Mouse (Mus musculus) embryonic fibroblast, embryonic 13.5 days (primary cell): ENCODE data around the gene Heatr5b. TPM values are rescaled to one million over a fixed set of nuclear protein-coding genes. Genes with fewer than 3 reads are reported as not detected.

Source experiments
- H3K27ac ChIP-seq: 2 replicates; pipeline ENCODE4 v1.5.1; 2012; ENCODE audit warnings: low read length, control low read depth, inconsistent platforms; ENCODE audit not compliant: insufficient read depth
- H3K4me1 ChIP-seq: 2 replicates; pipeline ENCODE4 v1.6.1; 2011; ENCODE audit warnings: low read length; ENCODE audit not compliant: control insufficient read depth, insufficient read depth
- H3K4me3 ChIP-seq: 2 replicates; pipeline ENCODE4 v1.5.1; 2011; ENCODE audit warnings: mild to moderate bottlenecking, control low read depth, low read length; ENCODE audit not compliant: insufficient read depth
- CTCF ChIP-seq: IDR thresholded peaks from 2 replicates; pipeline ENCODE4 v1.5.1; 2011; ENCODE audit warnings: mild to moderate bottlenecking, control low read depth, low read length, moderate library complexity, borderline replicate concordance; ENCODE audit not compliant: insufficient read depth
- POLR2A ChIP-seq: IDR thresholded peaks from 2 replicates; pipeline ENCODE4 v1.6.1; 2011; ENCODE audit warnings: low read depth, mild to moderate bottlenecking, control low read depth, low read length, moderate library complexity
- polyA plus RNA-seq: library from polyadenylated mRNA; stranded (reverse); fragments of >200 nt; gene quantifications from 2 replicates; pipeline ENCODE4 v1.2.4, GENCODE M21; 2011; ENCODE audit warnings: low read depth; ENCODE audit not compliant: missing spikeins, insufficient read length

The Heatr5b gene
- polyA plus RNA-seq, 1 experiment = 28.5 TPM

GRCm38 (mm10) chr17:78737096-78737495 lies 98.1 kb downstream of the Heatr5b start, which contains the start of gene Strn:
Strn (minus strand) TSS chr17:78737196.
- H3K4me1 ChIP-seq = peaks cover 6% of the 10 kb centered on the region; the same call in 1 of the 2 replicates
- peak within 1 kb of the TSS; percentile 91 for H3K4me3 ChIP-seq
- H3K27ac ChIP-seq = peak within 1 kb of the TSS; percentile 50
- TF ChIP-seq POLR2A = no peak
- no peak for TF ChIP-seq CTCF

- TF ChIP-seq CTCF (no peak), POLR2A (peak; percentile 88)
- H3K27ac ChIP-seq = peak overlapping the region; percentile 50
- peaks cover 6% of the 10 kb centered on the region; the same call in 1 of the 2 replicates for H3K4me1 ChIP-seq
- peak overlapping the region; percentile 91 for H3K4me3 ChIP-seq
Measured at GRCm38 (mm10) chr17:78736473-78736988, 98.6 kb downstream of the Heatr5b start.

- Histone ChIP-seq H3K27ac (peak overlapping the region; percentile 50), H3K4me1 (peaks cover 6% of the 10 kb centered on the region; the same call in 1 of the 2 replicates), H3K4me3 (peak overlapping the region; percentile 91)
- no peak for TF ChIP-seq CTCF
- no peak for TF ChIP-seq POLR2A
Measured at GRCm38 (mm10) chr17:78735731-78736472, 99.3 kb downstream of the Heatr5b start.

GRCm38 (mm10) chr17:78734806-78735205 lies 100.4 kb downstream of the Heatr5b start:
- TF ChIP-seq CTCF (no peak), POLR2A (no peak)
- no peak overlapping the region for H3K27ac ChIP-seq
- peak overlapping the region; percentile 35 for H3K4me3 ChIP-seq
- H3K4me1 ChIP-seq = peaks cover 6% of the 10 kb centered on the region; the same call in 1 of the 2 replicates

- no peak overlapping the region for H3K27ac ChIP-seq
- no peak overlapping the region for H3K4me3 ChIP-seq
- TF ChIP-seq POLR2A (no peak), CTCF (no peak)
- peaks cover 8% of the 10 kb centered on the region; the same call in 1 of the 2 replicates for H3K4me1 ChIP-seq
Measured at GRCm38 (mm10) chr17:78732056-78732455, 103.1 kb downstream of the Heatr5b start.

- H3K4me1 ChIP-seq = peaks cover 12% of the 10 kb centered on the region
- H3K4me3 ChIP-seq = no peak overlapping the region
- TF ChIP-seq CTCF (no peak), POLR2A (no peak)
- no peak overlapping the region for H3K27ac ChIP-seq
Measured at GRCm38 (mm10) chr17:78726746-78727449, 108.3 kb downstream of the Heatr5b start.

- no peak overlapping the region for H3K4me3 ChIP-seq
- peaks cover 12% of the 10 kb centered on the region for H3K4me1 ChIP-seq
- TF ChIP-seq CTCF = no peak
- H3K27ac ChIP-seq = peak overlapping the region; percentile 89
Measured at GRCm38 (mm10) chr17:78724461-78725055, 110.6 kb downstream of the Heatr5b start.

- TF ChIP-seq POLR2A (no peak), CTCF (no peak)
- peaks cover 8% of the 10 kb centered on the region for H3K4me1 ChIP-seq
- H3K27ac ChIP-seq = no peak overlapping the region
- no peak overlapping the region for H3K4me3 ChIP-seq
Measured at GRCm38 (mm10) chr17:78721690-78722089, 113.5 kb downstream of the Heatr5b start.

- H3K4me3 ChIP-seq = no peak overlapping the region
- no peak for TF ChIP-seq CTCF
- TF ChIP-seq POLR2A = no peak
- H3K4me1 ChIP-seq = peaks cover under 1% of the 10 kb centered on the region
- no peak overlapping the region for H3K27ac ChIP-seq
Measured at GRCm38 (mm10) chr17:78719086-78719485, 116.1 kb downstream of the Heatr5b start.

GRCm38 (mm10) chr17:78710258-78710657 lies 124.9 kb downstream of the Heatr5b start:
- TF ChIP-seq POLR2A = no peak
- no peak for TF ChIP-seq CTCF
- Histone ChIP-seq H3K27ac (no peak overlapping the region), H3K4me1 (no peaks in the 10 kb centered on the region), H3K4me3 (no peak overlapping the region)
